Mouse (Mus musculus): Measurements from ENCODE around the gene Emcn. TPM values are rescaled to one million over a fixed set of nuclear protein-coding genes. Genes with fewer than 3 reads are reported as not detected.

Emcn gene
- total and polyA plus RNA-seq, 3 experiments: not detected

DNA sequence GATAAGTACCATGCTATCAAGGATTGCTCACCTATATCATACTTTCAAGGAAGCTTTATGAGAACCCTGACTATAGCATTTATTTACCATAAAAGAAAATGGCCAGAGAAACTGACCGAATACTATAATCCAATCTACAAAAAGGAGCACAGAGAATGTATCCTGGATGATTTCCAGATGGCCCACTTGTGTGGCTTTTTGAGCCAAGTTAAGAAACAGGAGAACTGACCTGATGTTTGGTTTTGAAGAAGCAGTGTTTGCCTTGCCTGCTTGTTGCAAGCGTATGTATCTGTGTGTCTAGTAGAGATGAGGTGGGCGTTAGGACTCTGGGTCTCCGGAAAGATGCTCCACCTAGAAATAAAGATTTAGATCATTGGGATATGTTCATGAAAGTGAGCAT is 125.9 kb downstream of the Emcn start:
- Histone ChIP-seq H3K9me3 (replicated peaks; ENCODE audit: low read length) (no peaks in the 10 kb centered on the region), H3K27me3 (replicated peaks) (no peaks in the 10 kb centered on the region), H3K27ac (ENCODE audit: insufficient read depth, low read depth) (no peak overlapping the region), H3K4me3 (replicated peaks in 1 of 3; ENCODE audit: low read depth in 2 of 3, low read length in 2 of 3, poor library complexity in 1 of 3) (no peak overlapping the region), H3K4me1 (ENCODE audit: control insufficient read depth in 1 of 2, insufficient read depth in 2 of 2) (no peaks in the 10 kb centered on the region), H3K79me2 (replicated peaks; ENCODE audit: control insufficient read depth, extremely low read depth, insufficient read depth, poor library complexity, severe bottlenecking) (no peaks in the 10 kb centered on the region), H3K4me2 (ENCODE audit: insufficient read depth, low read depth, poor library complexity, severe bottlenecking) (no peak overlapping the region), H3K9ac (ENCODE audit: insufficient read depth, low read depth) (no peak overlapping the region), H3K36me3 (replicated peaks in 1 of 2; ENCODE audit: control insufficient read depth in 1 of 2, insufficient read depth in 1 of 2, low read length in 1 of 2) (no peaks in the 10 kb centered on the region)
- dilution Hi-C loops (cut with MboI; ENCODE audit: extremely low pct_ligation_motif_present, extremely low pct_unique_long_range_greater_than_20kb, low sequenced_read_pairs): no loop called here
- TF ChIP-seq GABPA (IDR thresholded peaks at IDR 0.05; ENCODE audit: insufficient replicate concordance, low read depth, low read length) (no peak), ETS1 (conservative IDR thresholded peaks at IDR 0.05; ENCODE audit: low read depth, low read length) (no peak)
- DNase-seq (ENCODE audit: extremely low read depth): no peak
- in situ Hi-C loops (cut with MboI; ENCODE audit: low pct_ligation_motif_present, low pct_unique_long_range_greater_than_20kb, low sequenced_read_pairs): no loop called here

DNA sequence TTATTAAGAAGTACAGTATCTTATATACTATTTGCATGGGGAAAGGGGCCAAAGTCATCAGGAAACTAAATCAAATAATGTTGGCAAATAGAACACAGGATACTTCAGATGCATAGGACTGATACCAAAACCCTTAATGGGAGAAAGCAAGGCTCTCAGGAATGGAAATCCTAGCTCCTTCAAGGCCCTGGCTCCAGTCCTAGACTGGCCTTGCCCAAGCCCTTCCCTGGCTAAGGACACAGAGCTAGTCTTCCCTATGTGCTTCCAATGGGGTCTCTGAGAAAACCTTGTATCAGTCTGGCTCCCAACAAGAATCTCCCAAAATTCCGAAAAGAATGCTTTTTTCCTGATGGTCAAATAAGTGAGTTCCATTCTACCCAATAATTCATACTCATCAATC is 126.5 kb downstream of the Emcn start:
- H3K79me2 ChIP-seq (replicated peaks; ENCODE audit: control insufficient read depth, extremely low read depth, insufficient read depth, poor library complexity, severe bottlenecking): no peaks in the 10 kb centered on the region
- H3K36me3 ChIP-seq (replicated peaks in 1 of 2; ENCODE audit: control insufficient read depth in 1 of 2, insufficient read depth in 1 of 2, low read length in 1 of 2): no peaks in the 10 kb centered on the region
- dilution Hi-C loops (cut with MboI; ENCODE audit: extremely low pct_ligation_motif_present, extremely low pct_unique_long_range_greater_than_20kb, low sequenced_read_pairs): no loop called here
- no peak for TF ChIP-seq HCFC1 (IDR thresholded peaks at IDR 0.05; ENCODE audit: low read depth, low read length)
- TF ChIP-seq MAX (IDR thresholded peaks at IDR 0.05; ENCODE audit: low read length): no peak
- no peak for TF ChIP-seq E2F4 (IDR thresholded peaks at IDR 0.05; ENCODE audit: insufficient replicate concordance, low read depth, low read length)
- no peak for TF ChIP-seq USF2 (conservative IDR thresholded peaks at IDR 0.05; ENCODE audit: low read depth, low read length)
- H3K4me2 ChIP-seq (ENCODE audit: insufficient read depth, low read depth, poor library complexity, severe bottlenecking): no peak overlapping the region
- no peak overlapping the region for H3K9ac ChIP-seq (ENCODE audit: insufficient read depth, low read depth)
- H3K9me3 ChIP-seq (replicated peaks; ENCODE audit: low read length): no peaks in the 10 kb centered on the region
- H3K4me1 ChIP-seq (ENCODE audit: control insufficient read depth in 1 of 2, insufficient read depth in 2 of 2): peaks cover 0 to under 1% of the 10 kb centered on the region in 2 experiments; a peak in 1 of 4 replicates
- H3K27me3 ChIP-seq (replicated peaks): no peaks in the 10 kb centered on the region
- no peak overlapping the region for H3K4me3 ChIP-seq (replicated peaks in 1 of 3; ENCODE audit: low read depth in 2 of 3, low read length in 2 of 3, poor library complexity in 1 of 3)
- DNase-seq (ENCODE audit: extremely low read depth): no peak
- in situ Hi-C loops (cut with MboI; ENCODE audit: low pct_ligation_motif_present, low pct_unique_long_range_greater_than_20kb, low sequenced_read_pairs): no loop called here
- H3K27ac ChIP-seq (ENCODE audit: insufficient read depth, low read depth): no peak overlapping the region

DNA sequence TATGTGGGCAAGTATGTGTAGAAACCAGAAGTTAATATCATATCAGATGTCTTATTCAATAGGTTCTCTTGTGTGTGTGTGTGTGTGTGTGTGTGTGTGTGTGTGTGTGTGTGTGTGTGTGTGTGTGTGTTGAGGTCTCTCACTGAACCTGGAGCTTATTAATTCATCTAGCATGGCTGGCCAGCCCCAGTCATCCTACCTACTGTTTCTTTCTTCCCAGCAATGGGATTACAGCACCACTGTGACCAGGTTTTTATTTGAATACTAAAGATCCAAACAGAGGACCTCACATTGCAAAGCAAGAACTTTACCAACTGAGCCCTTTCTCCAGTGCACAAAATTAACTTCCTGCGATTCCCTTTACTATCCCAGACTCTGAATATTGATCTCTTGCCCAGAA is 131.3 kb downstream of the Emcn start:
- TF ChIP-seq PAX5 (IDR thresholded peaks at IDR 0.05; ENCODE audit: low read length) (no peak), ZMIZ1 (IDR thresholded peaks at IDR 0.05; ENCODE audit: low read depth, low read length) (no peak), USF2 (conservative IDR thresholded peaks at IDR 0.05; ENCODE audit: low read depth, low read length) (no peak), MYC (IDR thresholded peaks at IDR 0.05; ENCODE audit: low read depth, low read length) (no peak), E2F4 (IDR thresholded peaks at IDR 0.05; ENCODE audit: insufficient replicate concordance, low read depth, low read length) (no peak), ELF1 (IDR thresholded peaks at IDR 0.05; ENCODE audit: low read depth, low read length) (no peak), MAFK (IDR thresholded peaks at IDR 0.05; ENCODE audit: insufficient replicate concordance, low read length) (no peak), MAX (IDR thresholded peaks at IDR 0.05; ENCODE audit: low read length) (no peak)
- no peaks in the 10 kb centered on the region for H3K79me2 ChIP-seq (replicated peaks; ENCODE audit: control insufficient read depth, extremely low read depth, insufficient read depth, poor library complexity, severe bottlenecking)
- no peaks in the 10 kb centered on the region for H3K27me3 ChIP-seq (replicated peaks)
- no peaks in the 10 kb centered on the region for H3K9me3 ChIP-seq (replicated peaks; ENCODE audit: low read length)
- in situ Hi-C loops (cut with MboI; ENCODE audit: low pct_ligation_motif_present, low pct_unique_long_range_greater_than_20kb, low sequenced_read_pairs): no loop called here
- no peaks in the 10 kb centered on the region for H3K36me3 ChIP-seq (replicated peaks in 1 of 2; ENCODE audit: control insufficient read depth in 1 of 2, insufficient read depth in 1 of 2, low read length in 1 of 2)
- H3K4me3 ChIP-seq (replicated peaks in 1 of 3; ENCODE audit: low read depth in 2 of 3, low read length in 2 of 3, poor library complexity in 1 of 3): no peak overlapping the region
- peaks cover 0 to 8% of the 10 kb centered on the region in 2 experiments; a peak in 1 of 4 replicates for H3K4me1 ChIP-seq (ENCODE audit: control insufficient read depth in 1 of 2, insufficient read depth in 2 of 2)
- H3K4me2 ChIP-seq (ENCODE audit: insufficient read depth, low read depth, poor library complexity, severe bottlenecking): no peak overlapping the region
- H3K9ac ChIP-seq (ENCODE audit: insufficient read depth, low read depth): no peak overlapping the region
- H3K27ac ChIP-seq (ENCODE audit: insufficient read depth, low read depth): no peak overlapping the region
- DNase-seq (ENCODE audit: extremely low read depth): no peak
- dilution Hi-C loops (cut with MboI; ENCODE audit: extremely low pct_ligation_motif_present, extremely low pct_unique_long_range_greater_than_20kb, low sequenced_read_pairs): no loop called here
